Mouse (Mus musculus): Measurements from ENCODE around the gene Aida.
"Not testable (repeated sequence)": the region's sequence is repeated elsewhere in the genome, so short reads cannot be mapped to it uniquely, and the experiment has no call there.

The Aida gene

DNA sequence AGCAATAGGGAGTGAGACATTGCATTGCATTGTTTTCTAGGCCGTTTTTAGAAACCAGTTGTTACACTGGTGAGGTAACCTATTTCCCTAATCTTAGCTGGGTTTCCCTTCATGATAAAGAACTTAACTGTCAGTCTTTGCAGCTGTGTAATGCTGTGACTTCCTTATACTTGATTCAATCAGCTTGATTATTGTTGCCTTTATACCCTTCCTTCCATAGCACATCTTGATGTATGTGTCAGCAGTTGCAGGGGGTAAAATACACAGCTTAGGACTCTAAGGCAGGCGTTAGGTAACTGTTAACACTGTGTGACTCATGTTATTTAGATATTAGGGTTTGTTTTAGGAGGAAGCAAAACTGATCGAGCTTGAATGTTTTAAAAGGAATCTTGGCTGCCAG is 24.3 kb downstream of the Aida start:
- no peak for DNase-seq (ENCODE audit: low spot score in 2 of 2)

DNA sequence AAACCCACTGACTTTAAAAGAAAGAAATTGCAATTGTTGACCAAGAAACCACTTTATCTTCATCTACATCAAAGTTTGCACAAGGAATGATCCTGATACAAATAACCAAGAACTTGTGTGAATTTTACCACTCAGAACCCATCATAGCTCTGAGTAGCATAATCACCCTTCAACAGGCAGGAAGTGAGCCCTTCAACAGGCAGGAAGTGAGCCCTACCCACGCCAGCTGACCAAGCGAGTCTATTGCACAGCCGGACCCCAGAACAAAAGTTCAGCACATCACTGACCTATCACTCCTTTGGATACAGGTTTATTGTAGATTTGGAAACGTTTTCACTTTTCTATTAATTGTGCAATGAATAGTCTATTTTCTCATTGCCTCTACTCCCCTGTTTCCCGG is 26.1 kb downstream of the Aida start:
- not testable (repeated sequence) for DNase-seq (ENCODE audit: low spot score in 2 of 2)

DNA sequence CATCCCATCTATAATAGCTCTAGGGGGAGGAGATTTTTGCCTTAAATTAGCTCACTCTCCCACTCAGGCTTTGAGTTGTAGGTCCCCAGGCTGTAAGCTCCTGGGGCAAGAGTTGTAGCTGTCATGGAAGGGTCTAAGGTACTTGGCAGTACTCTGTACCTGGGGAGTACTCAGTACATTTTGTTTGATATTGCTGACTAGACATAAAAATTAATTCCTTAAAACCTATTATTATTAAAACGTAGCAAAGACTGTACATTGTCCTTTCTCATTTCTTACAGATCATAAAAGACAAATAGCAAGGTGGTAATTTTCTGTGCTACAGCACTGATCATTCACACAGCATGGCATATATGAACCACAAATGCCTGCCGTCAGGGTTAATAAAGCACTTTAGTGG is 27.5 kb downstream of the Aida start:
- no peak for DNase-seq (ENCODE audit: low spot score in 2 of 2)

DNA sequence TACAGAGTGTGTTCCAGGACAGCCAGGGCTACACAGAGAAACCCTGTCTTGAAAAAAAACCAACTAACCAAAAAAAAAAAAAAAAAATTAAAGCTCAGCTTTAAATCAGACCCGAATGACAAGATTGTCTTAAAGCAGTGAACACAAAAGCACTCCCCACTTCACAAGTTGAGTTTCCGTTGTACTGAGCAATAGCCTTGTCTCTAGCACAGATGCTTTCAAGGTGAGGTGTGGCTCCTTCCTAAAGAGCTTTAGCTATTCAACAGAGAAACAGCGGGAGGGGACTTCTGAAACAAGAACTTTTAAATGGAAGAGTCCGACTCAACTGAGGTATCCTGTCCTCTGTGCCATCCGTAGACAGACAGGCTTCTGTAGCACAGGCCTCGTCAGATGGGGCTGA is 28.0 kb downstream of the Aida start:
- DNase-seq (ENCODE audit: low spot score in 2 of 2): no peak

DNA sequence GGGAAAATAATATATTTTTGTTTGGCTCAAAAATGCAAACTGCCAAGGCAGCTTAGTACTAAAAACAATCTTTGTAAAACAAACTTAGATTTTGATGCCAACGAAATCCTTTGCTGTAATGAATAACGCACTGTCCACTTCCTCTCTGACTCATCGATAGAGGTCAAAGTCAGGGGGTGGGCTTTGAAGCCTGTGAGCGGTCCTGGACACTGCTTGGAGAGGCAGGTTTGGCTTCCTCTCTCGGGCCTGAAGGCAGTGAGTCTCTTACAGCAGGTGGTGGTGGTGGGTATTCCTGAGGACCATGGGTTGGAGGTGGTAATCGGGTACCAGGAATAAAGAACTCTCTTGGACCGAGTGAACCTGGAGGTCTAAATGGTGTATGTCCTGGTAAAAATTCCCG is 30.8 kb downstream of the Aida start:
- no peak for DNase-seq (ENCODE audit: low spot score in 2 of 2)

DNA sequence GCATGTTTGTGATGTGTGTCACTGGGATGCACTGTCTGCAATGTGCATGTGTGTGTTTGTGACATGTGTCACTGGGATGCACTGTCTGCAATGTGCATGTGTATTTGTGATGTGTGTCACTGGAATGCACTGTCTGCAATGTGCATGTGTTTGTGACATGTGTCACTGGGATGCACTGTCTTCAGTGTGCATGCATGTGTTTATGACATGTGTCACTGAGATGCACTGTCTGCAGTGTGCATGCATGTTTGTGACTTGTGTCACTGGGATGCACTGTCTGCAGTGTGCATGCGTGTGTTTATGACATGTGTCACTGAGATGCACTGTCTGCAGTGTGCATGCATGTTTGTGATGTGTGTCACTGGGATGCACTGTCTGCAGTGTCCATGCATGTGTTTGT is 46.5 kb downstream of the Aida start:
- not testable (repeated sequence) for DNase-seq (ENCODE audit: low spot score in 2 of 2)

DNA sequence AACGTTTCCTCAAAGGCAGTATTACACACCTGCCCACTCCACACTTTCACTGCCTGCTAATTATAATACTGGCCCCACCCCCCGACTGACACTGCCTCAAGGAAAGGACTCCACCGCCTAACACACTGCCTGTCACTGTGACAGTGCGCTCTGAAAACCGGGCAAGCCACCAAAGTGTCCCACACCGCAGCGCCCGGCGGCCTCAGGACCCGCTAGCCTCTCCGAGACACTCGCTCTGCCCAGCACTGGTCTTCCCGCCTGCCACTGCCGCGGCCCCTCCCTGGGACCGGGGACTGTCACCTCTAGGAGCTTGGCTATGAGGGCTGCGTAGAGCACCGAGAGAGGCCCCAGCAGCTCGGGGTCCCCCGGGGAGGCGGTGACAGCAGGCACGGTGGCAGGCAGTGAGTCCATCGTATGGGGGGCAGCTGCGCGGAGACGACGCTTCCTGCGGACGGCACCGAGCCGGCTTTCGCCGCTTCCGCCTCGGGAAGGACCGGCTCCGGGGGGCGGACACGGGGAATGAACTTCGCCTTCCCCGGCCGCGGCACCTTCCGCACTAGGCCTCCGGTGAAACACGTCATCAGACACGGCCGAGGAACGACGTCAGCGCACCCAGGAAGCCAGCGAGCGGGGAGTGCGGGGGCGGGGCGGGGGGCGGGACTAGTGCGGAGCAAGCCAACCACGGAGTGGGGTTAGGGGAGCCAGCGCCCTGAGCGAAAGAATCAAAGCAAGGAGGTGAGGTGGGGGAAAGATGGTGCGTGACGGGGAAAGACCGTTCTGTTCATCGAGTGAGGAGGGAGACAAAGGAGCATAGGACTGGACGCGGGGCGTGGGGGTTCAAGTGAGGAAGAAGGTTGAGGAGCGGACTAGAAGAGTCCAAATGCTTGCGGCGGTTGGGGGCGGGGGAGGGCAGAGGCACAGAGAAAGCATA is 48.8 kb downstream of the Aida start:
- DNase-seq (ENCODE audit: low spot score in 2 of 2): peak; percentile 67 to 75

DNA sequence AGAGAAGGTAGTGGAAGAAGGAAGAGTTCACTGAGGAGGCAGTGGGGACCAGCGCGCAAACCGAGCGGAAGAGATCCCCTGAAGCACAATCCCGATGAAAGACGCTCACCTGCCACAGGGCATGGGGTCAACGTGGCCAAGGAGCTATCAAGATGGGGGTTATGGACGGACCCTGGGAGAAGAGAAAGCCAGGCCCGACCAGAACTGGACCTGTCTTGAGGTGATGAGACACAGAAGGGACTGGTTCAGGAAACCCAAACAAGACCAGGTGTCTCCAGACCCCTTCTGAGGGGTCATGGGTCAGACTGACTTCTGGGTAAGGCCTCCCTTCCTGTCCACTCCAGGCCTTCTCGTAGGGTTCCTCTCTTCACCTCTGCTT is 49.4 kb downstream of the Aida start:
- DNase-seq (ENCODE audit: low spot score in 2 of 2): no peak

DNA sequence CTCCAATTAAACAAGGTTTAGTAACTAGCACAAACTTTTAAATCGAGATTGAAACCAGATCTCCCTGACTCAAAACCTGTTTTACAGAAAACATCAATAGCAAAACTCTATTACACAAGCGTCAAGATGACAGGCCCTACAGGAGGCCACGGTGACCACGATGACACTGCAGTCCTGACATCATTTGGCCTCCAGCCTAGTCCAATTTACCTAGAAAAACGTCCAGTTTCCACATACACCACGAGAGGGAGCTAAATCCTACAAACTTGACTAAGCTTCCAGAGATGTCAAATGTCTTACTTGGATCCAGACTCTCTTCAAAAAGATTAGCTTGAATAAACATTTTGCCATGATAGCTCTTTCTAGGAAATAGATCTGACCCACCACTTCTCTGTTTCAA is 53.5 kb downstream of the Aida start:
- DNase-seq (ENCODE audit: low spot score in 2 of 2): no peak

DNA sequence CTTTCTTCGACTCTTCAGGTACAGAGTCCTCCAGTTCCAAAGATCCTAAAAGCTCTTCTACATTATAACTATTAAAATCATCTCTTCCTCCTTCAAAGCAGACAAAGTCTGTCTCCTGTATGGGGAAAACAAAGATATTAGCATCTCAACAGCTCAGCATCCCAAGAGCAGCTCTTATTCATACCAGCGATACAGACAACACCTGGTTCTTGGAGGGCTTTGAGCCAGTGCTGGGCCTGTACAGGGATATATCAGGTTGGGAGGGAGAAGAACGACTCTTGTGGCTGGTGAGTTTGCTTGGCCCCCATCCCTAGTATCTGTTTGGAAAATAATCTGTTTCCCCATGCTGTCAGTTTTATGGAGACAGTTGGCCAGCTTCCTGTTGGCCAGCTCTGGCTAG is 62.5 kb downstream of the Aida start:
- DNase-seq (ENCODE audit: low spot score in 2 of 2): no peak

DNA sequence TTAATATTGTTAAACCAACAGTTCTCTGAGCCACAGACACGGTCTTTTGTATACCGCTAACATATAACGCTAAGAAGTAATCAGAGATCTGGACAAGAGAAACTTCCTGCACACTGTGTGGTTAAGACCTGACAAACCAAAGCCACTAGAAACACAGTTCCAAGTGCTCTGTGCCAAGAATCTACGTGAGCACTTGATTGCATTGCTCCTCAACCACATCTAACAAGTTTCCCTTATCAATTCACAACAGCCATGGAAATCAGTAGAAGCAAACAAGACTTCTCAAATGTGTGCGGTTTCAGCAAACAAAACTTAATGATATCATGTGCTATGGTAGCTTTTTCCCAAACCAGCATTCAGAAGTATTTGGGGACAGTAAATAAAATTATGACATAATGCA is 65.9 kb downstream of the Aida start:
- DNase-seq (ENCODE audit: low spot score in 2 of 2): no peak

DNA sequence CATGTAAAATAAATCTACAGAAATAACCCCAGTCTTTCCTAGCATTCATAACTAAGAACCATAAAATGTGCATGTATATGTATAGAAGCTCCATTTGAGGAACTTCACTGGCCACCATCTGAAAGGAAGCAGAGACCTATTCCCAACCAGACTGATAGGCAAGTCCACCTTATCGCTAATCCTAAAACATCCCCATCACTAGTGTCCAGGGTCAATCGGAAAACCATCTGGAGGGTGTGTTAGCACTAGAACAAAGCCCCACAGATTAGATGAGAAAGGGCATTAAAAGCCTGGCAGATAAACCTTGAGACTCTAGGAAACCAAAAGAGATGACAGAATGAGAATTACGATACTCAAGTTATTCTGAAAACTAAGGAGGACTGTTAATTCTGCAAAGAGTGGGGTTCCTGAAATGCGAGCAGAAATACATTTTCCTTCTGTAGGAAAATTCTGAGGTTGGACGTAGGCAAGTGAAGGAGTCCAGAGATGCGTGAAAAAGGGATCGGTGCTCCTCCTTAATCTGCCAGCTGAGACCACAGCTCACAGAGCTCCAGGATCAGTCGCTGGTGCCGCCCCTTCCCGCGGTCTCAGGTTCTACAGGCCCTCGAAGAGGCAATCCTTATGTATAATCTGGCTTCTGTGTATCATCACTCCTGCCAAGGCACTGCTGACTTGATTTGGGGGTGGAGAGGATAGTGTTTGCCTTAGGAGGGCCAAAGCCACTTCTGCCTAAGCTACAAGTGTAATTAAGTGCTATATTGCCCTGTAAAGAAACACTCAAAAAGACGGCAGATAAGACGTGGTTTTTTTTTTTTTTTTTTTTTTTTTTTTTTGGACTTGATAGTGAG is 66.6 kb downstream of the Aida start:
- no peak for DNase-seq (ENCODE audit: low spot score in 2 of 2)

DNA sequence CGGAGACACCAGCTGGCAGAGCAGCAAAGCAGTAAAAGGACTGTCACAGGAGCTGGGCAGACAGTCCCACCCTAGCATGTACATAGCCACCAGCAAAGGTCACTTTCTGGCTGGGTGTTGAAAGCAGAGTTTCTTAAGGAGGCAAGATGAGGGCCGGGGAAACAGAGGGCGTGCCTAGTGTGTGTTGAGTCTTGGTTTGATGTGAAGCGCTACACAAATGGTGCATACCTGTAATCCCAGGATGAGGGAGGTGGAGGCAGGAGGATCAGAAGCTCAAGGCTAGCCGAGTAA is 67.1 kb downstream of the Aida start:
- DNase-seq (ENCODE audit: low spot score in 2 of 2): no peak

DNA sequence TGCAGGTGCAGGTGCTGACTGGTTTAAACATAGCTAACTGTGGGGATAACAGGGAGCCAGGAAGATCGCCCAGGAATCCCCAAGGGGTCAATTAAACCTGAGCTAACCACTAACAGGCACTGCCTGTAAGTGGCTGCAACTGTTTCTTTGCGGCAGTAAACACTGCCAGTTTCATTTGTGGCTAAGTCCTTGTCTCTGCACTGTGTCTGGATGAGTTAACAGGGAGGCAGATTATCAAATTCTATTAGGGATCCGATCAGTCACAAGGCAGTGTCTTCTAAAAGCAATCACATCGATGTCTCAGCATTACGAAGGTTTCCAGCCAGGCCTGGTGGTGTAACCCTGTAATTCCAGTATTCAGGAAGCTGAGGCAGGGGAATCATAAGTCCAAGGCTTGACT is 70.0 kb downstream of the Aida start:
- DNase-seq (ENCODE audit: low spot score in 2 of 2): no peak

DNA sequence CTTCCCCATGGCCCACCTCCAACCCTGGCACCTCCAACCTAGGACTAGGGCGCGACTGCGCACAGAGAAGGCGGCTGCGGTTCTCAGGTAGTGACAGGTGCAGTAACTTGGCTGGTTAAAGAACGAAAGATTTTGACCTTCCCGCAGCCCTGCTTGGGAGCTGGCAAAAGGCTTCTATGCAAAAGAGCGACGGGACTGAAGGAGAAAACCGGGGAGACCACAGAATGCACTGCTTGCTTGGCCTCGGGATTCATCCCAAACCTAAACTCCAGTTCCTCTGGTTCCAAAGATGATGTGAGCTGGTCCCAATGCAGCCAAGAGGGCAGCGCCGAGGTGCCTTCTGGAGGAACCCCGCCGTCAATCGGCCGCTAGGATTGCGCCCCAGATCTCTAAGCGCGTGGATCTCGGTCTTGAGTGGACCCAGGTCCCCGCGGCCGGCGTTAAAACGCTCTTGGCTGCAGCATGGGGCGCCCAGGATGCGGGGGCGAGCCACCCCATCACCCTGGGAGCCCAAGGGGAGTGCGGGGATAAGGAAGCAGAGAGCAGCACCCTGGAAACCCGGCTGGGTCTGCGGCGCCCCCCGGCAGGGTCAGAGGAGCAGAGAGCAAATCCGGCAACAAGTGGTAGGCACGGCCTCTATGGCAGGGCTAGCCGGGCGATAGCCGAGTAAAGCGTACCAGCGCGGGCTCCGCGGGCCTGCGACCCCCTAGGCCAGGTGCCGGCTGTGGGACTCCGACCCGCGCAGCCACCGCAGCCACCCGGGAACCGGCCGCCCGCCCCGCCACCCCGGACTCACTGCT is 72.4 kb downstream of the Aida start:
- peak; percentile 11 to 22 for DNase-seq (ENCODE audit: low spot score in 2 of 2)

DNA sequence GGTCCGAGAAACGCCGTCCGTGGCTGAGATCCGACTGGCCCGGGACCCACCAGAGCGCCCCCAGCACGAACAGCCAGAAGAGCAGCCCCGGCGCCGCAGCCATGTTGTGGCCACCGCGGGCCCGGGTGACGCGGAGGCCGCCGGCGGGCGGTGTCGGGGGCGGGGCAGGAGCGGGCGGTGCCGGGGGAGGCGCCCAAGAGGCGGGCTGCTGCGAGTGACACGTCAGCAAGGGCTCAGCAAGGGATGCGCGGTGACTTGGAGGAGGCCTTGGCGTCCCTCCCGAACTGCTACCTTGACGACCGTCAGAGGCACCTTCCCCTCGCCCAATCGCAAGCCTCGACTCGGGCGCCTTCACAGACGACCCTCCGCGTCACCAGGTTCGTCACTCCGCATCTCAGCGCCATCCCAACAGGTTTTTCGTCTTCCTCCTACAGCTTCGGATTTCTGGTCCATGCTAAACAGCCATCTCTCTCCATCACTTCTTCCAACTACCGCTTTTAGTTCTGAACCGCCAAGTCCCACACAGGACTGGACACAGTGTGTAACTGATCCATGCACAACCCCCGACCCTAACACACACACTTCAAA is 73.1 kb downstream of the Aida start, which contains the start of gene Mia3:
TSS of gene Mia3 (minus strand) at position 127 of the 588 bp plus-strand sequence.
- peak; percentile 88 to 93 for DNase-seq (ENCODE audit: low spot score in 2 of 2)

DNA sequence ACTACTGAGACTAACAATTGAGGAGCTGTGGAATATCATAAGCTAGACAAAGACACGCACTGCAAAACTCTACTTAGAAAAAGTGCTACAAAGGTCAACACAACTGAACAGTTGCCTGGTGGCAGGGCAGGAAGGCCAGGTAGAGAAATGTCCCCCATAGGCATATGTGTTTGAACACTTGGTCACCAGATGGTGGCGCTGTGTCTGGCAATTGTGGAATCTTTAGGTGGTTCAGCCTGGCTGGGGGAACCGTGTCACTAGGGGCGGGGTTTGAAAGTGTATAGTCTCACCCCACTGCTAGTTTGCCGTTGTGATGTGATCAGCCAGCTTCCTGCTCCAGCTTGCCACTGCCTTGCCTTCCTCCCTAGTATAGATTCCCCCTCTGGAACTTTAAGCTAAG is 78.3 kb downstream of the Aida start:
- DNase-seq (ENCODE audit: low spot score in 2 of 2): no peak

Measured in frontal cortex, postnatal 25 days (tissue).